Comparison of ENCODE assay signal across 8 mouse cellular contexts in the genomic region with DNA sequence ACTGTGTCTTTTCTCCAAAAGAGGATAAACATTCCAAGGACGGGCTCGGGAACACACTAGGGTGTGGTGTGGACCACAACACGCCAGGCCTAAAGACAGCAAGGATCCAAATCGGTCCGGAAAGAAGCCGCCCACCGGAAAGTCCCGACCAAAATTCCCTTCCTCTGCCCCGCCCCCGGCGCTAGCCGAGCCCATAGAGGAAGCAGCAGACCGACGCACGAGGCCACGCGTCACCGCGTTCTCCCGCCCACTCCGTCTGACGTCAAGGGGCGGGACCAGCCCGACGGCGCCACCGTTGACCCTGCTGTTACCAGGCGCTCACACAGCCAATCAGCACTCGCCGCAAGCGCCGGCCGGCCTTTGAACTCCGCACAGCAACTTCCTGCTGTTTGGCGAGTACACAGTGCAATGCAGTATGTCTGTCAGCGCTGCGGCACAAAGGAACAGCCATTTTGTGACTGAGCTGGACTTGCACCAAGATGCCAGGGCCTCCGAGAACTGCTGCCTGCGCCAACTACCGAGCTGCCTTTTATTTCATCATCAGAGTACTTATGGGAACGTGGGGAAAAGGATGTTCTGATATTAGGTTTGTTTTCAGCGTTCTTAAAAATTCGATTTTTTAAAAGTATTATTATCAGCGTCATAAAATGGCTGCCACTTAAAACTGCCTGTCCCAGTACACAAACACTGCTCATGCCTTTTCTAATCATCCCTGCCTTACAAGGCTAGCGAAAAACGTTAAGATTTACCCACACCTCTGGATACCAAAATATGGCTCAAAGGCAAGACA. TPM values are rescaled to one million over a fixed set of nuclear protein-coding genes. Genes with fewer than 3 reads are reported as not detected.
DNase-seq lines count a peak whose midpoint lies in the region; ATAC-seq and TF ChIP-seq lines count a peak whose summit lies in the region.

No protein-coding gene starts in this region.

- no peaks in the 10 kb centered on the region for H3K9me3 ChIP-seq in heart, embryonic 10.5 days
- no peaks in the 10 kb centered on the region for H3K9me3 ChIP-seq in kidney, embryonic 16.5 days (ENCODE audit: low read length)

- TF ChIP-seq CTCF in liver, adult 2 months (IDR thresholded peaks at IDR 0.05; ENCODE audit: low read depth, low read length) = no peak

- peaks cover 37% of the 10 kb centered on the region for H3K4me1 ChIP-seq in heart, embryonic 10.5 days
- peaks cover 36% of the 10 kb centered on the region for H3K4me1 ChIP-seq in kidney, embryonic 16.5 days (ENCODE audit: insufficient read depth, low read length)
- peaks cover 19% of the 10 kb centered on the region for H3K4me1 ChIP-seq in liver, adult 2 months (ENCODE audit: control insufficient read depth, insufficient read depth, low read length)

- under 1% methylated on average over 46 of the region's 46 CpGs for WGBS in heart, embryonic 10.5 days
- under 1% methylated on average over 46 of the region's 46 CpGs for WGBS in kidney, embryonic 16.5 days
- WGBS in liver, adult 2 months = under 1% methylated on average over 46 of the region's 46 CpGs

- H3K9ac ChIP-seq in kidney, embryonic 16.5 days (replicated peaks; ENCODE audit: low read length) = peak overlapping the region; percentile 80
- H3K9ac ChIP-seq in liver, adult 2 months (ENCODE audit: low read depth, low read length) = peak overlapping the region; percentile 59; the same call in 1 of the 2 replicates

- DNase-seq in B cell, adult 2 months = peak; percentile 100
- peak; percentile 100 for DNase-seq in brain, adult 2 months (ENCODE audit: low read depth, low spot score)
- peak; percentile 100 for DNase-seq in heart, embryonic 10.5 days (ENCODE audit: low spot score)
- peak; percentile 97 for DNase-seq in liver, adult 2 months (ENCODE audit: extremely low read depth, low read depth, low spot score)
- peak; percentile 100 for DNase-seq in splenic B cell, adult 2 months (ENCODE audit: low read depth, low spot score)

- H3K27me3 ChIP-seq in heart, embryonic 10.5 days (ENCODE audit: insufficient read depth, poor library complexity, severe bottlenecking) = no peaks in the 10 kb centered on the region
- no peaks in the 10 kb centered on the region for H3K27me3 ChIP-seq in kidney, embryonic 16.5 days (ENCODE audit: insufficient read depth, low read length)
- no peaks in the 10 kb centered on the region for H3K27me3 ChIP-seq in liver, adult 2 months (ENCODE audit: control insufficient read depth, insufficient read depth, low read length)
- H3K27me3 ChIP-seq in myocyte (ENCODE audit: control insufficient read depth, insufficient read depth, insufficient read length) = no peaks in the 10 kb centered on the region
- no peaks in the 10 kb centered on the region for H3K27me3 ChIP-seq in splenic B cell, adult 2 months (ENCODE audit: control insufficient read depth, insufficient read depth, low read length, poor library complexity, severe bottlenecking)

- TF ChIP-seq POLR2A in liver, adult 2 months (IDR thresholded peaks at IDR 0.05; ENCODE audit: extremely low read depth, insufficient read depth, low read length) = peak; percentile 90
- peak; percentile 82 for TF ChIP-seq POLR2A in myocyte (IDR thresholded peaks at IDR 0.05; ENCODE audit: insufficient read length, low read depth)

- ATAC-seq in erythroblast, adult 5-6 weeks (replicated peaks; ENCODE audit: low FRiP score, poor library complexity, severe bottlenecking) = peak; percentile 93
- peak; percentile 99 for ATAC-seq in kidney, embryonic 16.5 days (ENCODE audit: low FRiP score, low TSS enrichment)

- peak overlapping the region; percentile 75 for H3K4me3 ChIP-seq in heart, embryonic 10.5 days
- peak overlapping the region; percentile 55 for H3K4me3 ChIP-seq in kidney, embryonic 16.5 days (ENCODE audit: low read length)
- peak overlapping the region; percentile 36 for H3K4me3 ChIP-seq in liver, adult 2 months (ENCODE audit: insufficient read depth, low read depth, low read length)
- H3K4me3 ChIP-seq in myocyte = peak overlapping the region; percentile 62

- peak overlapping the region; percentile 62 for H3K4me2 ChIP-seq in kidney, embryonic 16.5 days (replicated peaks; ENCODE audit: low read depth, low read length)
- H3K4me2 ChIP-seq in myocyte (ENCODE audit: low read depth) = peak overlapping the region; percentile 93

- 0 out of 2 replicates have a peak, but pooled peaks cover 10% of the 10 kb centered on the region for H3K36me3 ChIP-seq in heart, embryonic 10.5 days
- H3K36me3 ChIP-seq in kidney, embryonic 16.5 days (ENCODE audit: insufficient read depth, low read length) = peaks cover 3% of the 10 kb centered on the region
- H3K36me3 ChIP-seq in liver, adult 2 months (ENCODE audit: control insufficient read depth, insufficient read depth, low read length) = peaks cover 7% of the 10 kb centered on the region
- peaks cover 5% of the 10 kb centered on the region for H3K36me3 ChIP-seq in myocyte (ENCODE audit: control insufficient read depth, insufficient read depth)
- H3K36me3 ChIP-seq in splenic B cell, adult 2 months (ENCODE audit: control insufficient read depth, insufficient read depth, low read length, poor library complexity, severe bottlenecking) = peaks cover 13% of the 10 kb centered on the region; the same call in 1 of the 2 replicates

- H3K79me2 ChIP-seq in liver, adult 2 months (ENCODE audit: control insufficient read depth, insufficient read depth, low read length) = peaks cover 23% of the 10 kb centered on the region; the same call in 1 of the 2 replicates
- H3K79me2 ChIP-seq in myocyte (ENCODE audit: control insufficient read depth, insufficient read depth) = peaks cover 97% of the 10 kb centered on the region

- H3ac ChIP-seq in myocyte (ENCODE audit: control insufficient read depth, insufficient read length) = peak overlapping the region; percentile 35

- peak overlapping the region; percentile 99 for H3K27ac ChIP-seq in heart, embryonic 10.5 days
- peak overlapping the region; percentile 98 for H3K27ac ChIP-seq in kidney, embryonic 16.5 days (ENCODE audit: low read length)
- peak overlapping the region; percentile 75 for H3K27ac ChIP-seq in liver, adult 2 months (replicated peaks; ENCODE audit: insufficient read depth, low read depth, low read length)

TF ChIP-seq in myocyte, 11 proteins besides CTCF, POLR2A, EP300 and RAD21:
- no peak for TF ChIP-seq MAX (IDR thresholded peaks at IDR 0.05; ENCODE audit: low read depth)
- TF ChIP-seq MYOG (IDR thresholded peaks at IDR 0.05; ENCODE audit: control insufficient read depth in 1 of 3, insufficient read depth in 1 of 3, insufficient read length in 2 of 3, low read depth in 2 of 3) = peak in 1 of 3 experiments; percentile 46
- no peak for TF ChIP-seq E2F4 (IDR thresholded peaks at IDR 0.05; ENCODE audit: insufficient read depth)
- TF ChIP-seq POLR2AphosphoS2 (IDR thresholded peaks at IDR 0.05; ENCODE audit: insufficient read length, low read depth) = peak; percentile 99
- no peak for TF ChIP-seq USF1 (IDR thresholded peaks at IDR 0.05; ENCODE audit: low read depth)
- TF ChIP-seq REST (IDR thresholded peaks at IDR 0.05; ENCODE audit: insufficient read depth, insufficient read length) = peak; percentile 12
- TF ChIP-seq TCF12 (IDR thresholded peaks at IDR 0.05; ENCODE audit: insufficient read depth, poor library complexity, severe bottlenecking) = no peak
- no peak for TF ChIP-seq CEBPB (IDR thresholded peaks at IDR 0.05; ENCODE audit: insufficient read depth, poor library complexity, severe bottlenecking)
- TF ChIP-seq MYOD1 (IDR thresholded peaks at IDR 0.05; ENCODE audit: control insufficient read depth in 1 of 3, insufficient read length in 2 of 3, low read depth in 2 of 3) = peak in 1 of 3 experiments; percentile 41
- TF ChIP-seq SRF (IDR thresholded peaks at IDR 0.05; ENCODE audit: control insufficient read depth, insufficient read length, low read depth) = peak; percentile 88
- no peak for TF ChIP-seq TCF3 (IDR thresholded peaks at IDR 0.05; ENCODE audit: insufficient read length, low read depth)

RNA-seq across cellular contexts. Expression of a gene that starts 3.8 kb away (rescaled TPM):
- 125 and 149 TPM in 2 replicates for total RNA-seq in erythroblast, adult 5-6 weeks (2015; ENCODE audit: low replicate concordance)
- total RNA-seq in erythroblast, adult 5-6 weeks (2017; ENCODE audit: low replicate concordance) = 546 and 581 TPM in 2 replicates
- 43.6 and 46.0 TPM in 2 replicates for polyA plus RNA-seq in heart, embryonic 10.5 days (2016; fragmentation: Nextera tagmentation; extraction: Ambion mirVana)
- polyA plus RNA-seq in kidney, embryonic 16.5 days (2015; fragmentation: Nextera tagmentation; extraction: Ambion mirVana) = 45.3 and 59.0 TPM in 2 replicates
- total RNA-seq in liver, adult 2 months (2014; rRNA removed) = 40.0 and 42.0 TPM in 2 replicates
- polyA plus RNA-seq in liver, adult 2 months (2012; rRNA removed) = 16.9 and 20.1 TPM in 2 replicates
- 7.9 TPM for polyA plus RNA-seq in myocyte (2012; fragmentation: generic; extraction: Trizol)

Comparison
In these comparisons a context has a peak if more than half of its experiments do, and no peak if none do; other contexts are left out.
1. Peak in every context shown above with its lines: DNase-seq, ATAC-seq, H3K4me3 ChIP-seq and H3K27ac ChIP-seq.